Mouse (Mus musculus) adrenal gland, postnatal 10 days (tissue): Measurements from ENCODE around the gene Cog4. TPM values are rescaled to one million over a fixed set of nuclear protein-coding genes. Genes with fewer than 3 reads are reported as not detected.
A peak's percentile ranks its signal among the peaks of the same experiment; 100 is the strongest.
"Not testable (repeated sequence)": the region's sequence is repeated elsewhere in the genome, so short reads cannot be mapped to it uniquely, and the experiment has no call there.

Experiments
- DNase-seq: peaks from one replicate; pipeline ENCODE4 v3.0.0; 2021; ENCODE audit warnings: mixed read lengths
- total RNA-seq, 2 experiments: library from RNA; stranded (reverse); gene quantifications; 2 replicates each; pipeline ENCODE4 v1.2.3; 2021

Gene Cog4
- total RNA-seq, 2 experiments from 2014 or later = 75.3 to 89.4 TPM

GRCm38 (mm10) chr8:110921492-110922230 lies 75.3 kb downstream of the Cog4 start:
- DNase-seq = peak; percentile 51

- DNase-seq = no peak
Measured at GRCm38 (mm10) chr8:110925691-110926140, 79.3 kb downstream of the Cog4 start.

GRCm38 (mm10) chr8:110926690-110927089 lies 80.3 kb downstream of the Cog4 start:
- no peak for DNase-seq

GRCm38 (mm10) chr8:110928435-110928834 lies 82.0 kb downstream of the Cog4 start:
- DNase-seq = no peak

GRCm38 (mm10) chr8:110929066-110929465 lies 82.7 kb downstream of the Cog4 start:
- DNase-seq = no peak

GRCm38 (mm10) chr8:110929672-110930071 lies 83.3 kb downstream of the Cog4 start:
- not testable (repeated sequence) for DNase-seq

- peak; percentile 70 for DNase-seq
Measured at GRCm38 (mm10) chr8:110931176-110931939, 85.0 kb downstream of the Cog4 start.

Other genes with a start within 250 kb of the Cog4 start
- gene Vac14, start 228.0 kb upstream of the Cog4 start, total RNA-seq = 10 to 100 TPM; 20.7 to 28.0 TPM
- 10 to 100 TPM; 28.3 to 38.3 TPM for gene Mtss1l, start 125.1 kb upstream of the Cog4 start, total RNA-seq
- 1 to 10 TPM; 8.6 to 9.9 TPM for gene Il34, start 40.7 kb upstream of the Cog4 start, total RNA-seq
- 10 to 100 TPM; 61.0 to 74.0 TPM for gene Sf3b3, start 187 bp downstream of the Cog4 start, total RNA-seq
- gene Fuk, start 55.9 kb downstream of the Cog4 start, total RNA-seq = 10 to 100 TPM in 1 of 2 experiments, 1 to 10 TPM in 1; 7.9 to 10.6 TPM
- gene St3gal2, start 73.3 kb downstream of the Cog4 start, total RNA-seq = 10 to 100 TPM; 23.6 to 26.6 TPM
- gene Ddx19a, start 151.2 kb downstream of the Cog4 start, total RNA-seq = 10 to 100 TPM; 47.6 to 50.1 TPM
- 10 to 100 TPM; 12.6 to 13.0 TPM for gene Ddx19b, start 185.2 kb downstream of the Cog4 start, total RNA-seq
- gene Aars, start 186.5 kb downstream of the Cog4 start, total RNA-seq = 10 to 100 TPM; 70.6 to 78.6 TPM
- gene Exosc6, start 209.7 kb downstream of the Cog4 start, total RNA-seq = not detected
- under 1 TPM in 1 of 2 experiments, not detected in 1; 0.15 TPM for gene Clec18a, start 245.8 kb downstream of the Cog4 start, total RNA-seq
- gene Pdpr, start 248.0 kb downstream of the Cog4 start, total RNA-seq = 10 to 100 TPM; 42.0 to 56.4 TPM